26 mouse cellular contexts compared by ENCODE assay signal in genomic region chr13:43895990-43896389, GRCm38 (mm10).
DNase-seq lines count a peak whose midpoint lies in the region; ATAC-seq and TF ChIP-seq lines count a peak whose summit lies in the region.
"Had no signal": no experiment of that assay in that cellular context is flagged by ENCODE, and none has a peak within 500 bp of the region (broad histone marks: within the 10 kb centered on the region; RNA-seq: fewer than 3 reads in every experiment).

No protein-coding gene starts in this region.

- H3K27me3 ChIP-seq in midbrain, postnatal 0 days (ENCODE audit: insufficient read depth, low read length) = no peaks in the 10 kb centered on the region
- H3K27me3 ChIP-seq in midbrain, embryonic 10.5 days (ENCODE audit: low read depth, poor library complexity, severe bottlenecking) = 0 out of 2 replicates have a peak, but pooled peaks cover 11% of the 10 kb centered on the region
- H3K27me3 ChIP-seq in forebrain, embryonic 16.5 days (replicated peaks; ENCODE audit: control insufficient read depth, insufficient read depth, low read length) = no peaks in the 10 kb centered on the region
- H3K27me3 ChIP-seq: hindbrain, embryonic 15.5 days; limb, embryonic 13.5 days; liver, embryonic 12.5 days had no signal

- no peak overlapping the region for H3K4me2 ChIP-seq in midbrain, postnatal 0 days (ENCODE audit: low read depth, low read length, poor library complexity, severe bottlenecking)
- H3K4me2 ChIP-seq in forebrain, embryonic 16.5 days (ENCODE audit: low read length) = peak overlapping the region; percentile 6; the same call in 1 of the 2 replicates
- H3K4me2 ChIP-seq: heart, embryonic 11.5 days; hindbrain, embryonic 15.5 days; limb, embryonic 13.5 days; liver, embryonic 12.5 days; midbrain, embryonic 11.5 days had no signal

- ATAC-seq in midbrain, postnatal 0 days (ENCODE audit: low FRiP score) = no peak
- ATAC-seq in forebrain, embryonic 16.5 days = no peak
- ATAC-seq: activated CD4-positive, CD25-positive, alpha-beta regulatory T cell, adult 4 months; intestine, embryonic 16.5 days; liver, embryonic 12.5 days had no signal

- H3K9ac ChIP-seq in midbrain, postnatal 0 days (replicated peaks; ENCODE audit: low read length, poor library complexity, severe bottlenecking) = no peak overlapping the region
- H3K9ac ChIP-seq in forebrain, embryonic 16.5 days (replicated peaks; ENCODE audit: low read depth, low read length) = no peak overlapping the region
- H3K9ac ChIP-seq: hindbrain, embryonic 15.5 days; limb, embryonic 13.5 days; liver, embryonic 12.5 days had no signal

- TF ChIP-seq CTCF in midbrain, postnatal 0 days (IDR thresholded peaks at IDR 0.05) = no peak

- H3K4me1 ChIP-seq in midbrain, postnatal 0 days (ENCODE audit: insufficient read depth, low read length) = no peaks in the 10 kb centered on the region
- peaks cover 14% of the 10 kb centered on the region for H3K4me1 ChIP-seq in midbrain, embryonic 10.5 days
- peaks cover 17% of the 10 kb centered on the region for H3K4me1 ChIP-seq in forebrain, embryonic 16.5 days (replicated peaks; ENCODE audit: control insufficient read depth, insufficient read depth, low read length)
- H3K4me1 ChIP-seq: liver, embryonic 12.5 days had no signal

- peak; percentile 51 to 66 for DNase-seq in cerebellum, postnatal 10 days
- no peak for DNase-seq in cerebellum, postnatal 36 days
- peak; percentile 19 for DNase-seq in layer of hippocampus, adult 11-12 months (ENCODE audit: low spot score)
- no peak for DNase-seq in layer of hippocampus, postnatal 14 days (ENCODE audit: low spot score in 2 of 2)
- peak; percentile 33 for DNase-seq in midbrain, postnatal 0 days (ENCODE audit: low spot score)
- DNase-seq in midbrain, embryonic 10.5 days (ENCODE audit: low spot score) = no peak
- no peak for DNase-seq in adrenal gland, postnatal 4 days (ENCODE audit: low spot score in 2 of 2)
- DNase-seq: adrenal gland, postnatal 10 days; cerebellum, adult 11 months; cerebellum, postnatal 25 days; embryo, embryonic 11 days; gastrocnemius, postnatal 14 days; heart, adult 11 months; kidney, adult 9 months; kidney, postnatal 14 days; lung, adult 18-20 months; lung, postnatal 10 days had no signal

- H3K9me3 ChIP-seq in midbrain, postnatal 0 days (ENCODE audit: low read length) = no peaks in the 10 kb centered on the region
- H3K9me3 ChIP-seq in midbrain, embryonic 10.5 days (replicated peaks) = no peaks in the 10 kb centered on the region
- H3K9me3 ChIP-seq in forebrain, embryonic 16.5 days (ENCODE audit: control insufficient read depth, low read length) = no peaks in the 10 kb centered on the region
- H3K9me3 ChIP-seq: hindbrain, embryonic 15.5 days; limb, embryonic 13.5 days; liver, embryonic 12.5 days had no signal

- H3K36me3 ChIP-seq in midbrain, postnatal 0 days (ENCODE audit: insufficient read depth, low read length) = no peaks in the 10 kb centered on the region
- no peaks in the 10 kb centered on the region for H3K36me3 ChIP-seq in midbrain, embryonic 10.5 days
- H3K36me3 ChIP-seq in forebrain, embryonic 16.5 days (ENCODE audit: control insufficient read depth, insufficient read depth) = no peaks in the 10 kb centered on the region
- H3K36me3 ChIP-seq: hindbrain, embryonic 15.5 days; limb, embryonic 13.5 days; liver, embryonic 12.5 days had no signal

- no peak overlapping the region for H3K4me3 ChIP-seq in midbrain, postnatal 0 days (ENCODE audit: low read depth, low read length)
- H3K4me3 ChIP-seq in midbrain, embryonic 10.5 days = no peak overlapping the region
- H3K4me3 ChIP-seq in forebrain, embryonic 16.5 days (replicated peaks; ENCODE audit: low read length) = no peak overlapping the region
- H3K4me3 ChIP-seq: hindbrain, embryonic 15.5 days; limb, embryonic 13.5 days; liver, embryonic 12.5 days had no signal

- no peak overlapping the region for H3K27ac ChIP-seq in midbrain, postnatal 0 days (ENCODE audit: low read depth, low read length)
- H3K27ac ChIP-seq in midbrain, embryonic 10.5 days (replicated peaks) = no peak overlapping the region
- no peak overlapping the region for H3K27ac ChIP-seq in forebrain, embryonic 16.5 days (ENCODE audit: low read length)
- H3K27ac ChIP-seq: hindbrain, embryonic 15.5 days; limb, embryonic 13.5 days; liver, embryonic 12.5 days; stomach, postnatal 0 days had no signal

- 41% methylated on average over 11 of the region's 11 CpGs for WGBS in midbrain, postnatal 0 days
- WGBS in midbrain, embryonic 10.5 days = 79% methylated on average over 11 of the region's 11 CpGs
- WGBS in forebrain, embryonic 16.5 days = 29% methylated on average over 11 of the region's 11 CpGs

Comparison
In these comparisons a context has a peak if more than half of its experiments do, and no peak if none do; other contexts are left out.
1. DNase-seq: peak in cerebellum, postnatal 10 days (2 of 2), layer of hippocampus, adult 11-12 months (single experiment) and midbrain, postnatal 0 days (single experiment); none in cerebellum, postnatal 36 days (0 of 2), layer of hippocampus, postnatal 14 days (0 of 2), midbrain, embryonic 10.5 days (single experiment) and adrenal gland, postnatal 4 days (0 of 2).